Mouse (Mus musculus) forebrain, embryonic 15.5 days (tissue): Measurements from ENCODE around the gene Sfxn5. TPM values are rescaled to one million over a fixed set of nuclear protein-coding genes. Genes with fewer than 3 reads are reported as not detected.

ENCODE experiments used
- ATAC-seq: fragments of 200-750 bp; cut with Nextera tagmentation; replicated peaks from 2 replicates; pipeline ENCODE4 v1.8.0; 2017; ENCODE audit warnings: mild to moderate bottlenecking, moderate TSS enrichment, moderate library complexity
- H3K27ac ChIP-seq: fragments of 300-500 bp; sonication (generic); replicated peaks from 2 replicates; pipeline ENCODE4 v1.5.1; 2015; ENCODE audit warnings: mild to moderate bottlenecking, inconsistent platforms
- H3K27me3 ChIP-seq: fragments of 300-500 bp; sonication (generic); 2 replicates; pipeline ENCODE4 v1.6.1; 2015; ENCODE audit warnings: inconsistent platforms
- H3K36me3 ChIP-seq: fragments of 300-500 bp; sonication (generic); 2 replicates; pipeline ENCODE4 v1.6.1; 2015; ENCODE audit warnings: mild to moderate bottlenecking, inconsistent platforms
- H3K4me1 ChIP-seq: fragments of 300-500 bp; sonication (generic); 2 replicates; pipeline ENCODE4 v1.6.1; 2015; ENCODE audit warnings: inconsistent platforms
- H3K4me2 ChIP-seq: fragments of 300-500 bp; sonication (generic); replicated peaks from 2 replicates; pipeline ENCODE4 v1.6.1; 2015; ENCODE audit warnings: mild to moderate bottlenecking, inconsistent platforms
- H3K4me3 ChIP-seq: fragments of 300-500 bp; sonication (generic); 2 replicates; pipeline ENCODE4 v1.5.1; 2015; ENCODE audit warnings: mild to moderate bottlenecking, inconsistent platforms
- H3K9ac ChIP-seq: fragments of 300-500 bp; sonication (generic); replicated peaks from 2 replicates; pipeline ENCODE4 v1.6.1; 2015; ENCODE audit warnings: mild to moderate bottlenecking, inconsistent platforms
- H3K9me3 ChIP-seq: fragments of 300-500 bp; sonication (generic); 2 replicates; pipeline ENCODE4 v1.6.1; 2016; ENCODE audit warnings: inconsistent platforms
- WGBS: fragments of 180-500 bp; shearing (Covaris S2); methylation state at CpG from one replicate; pipeline ENCODE4 v1.1.7; 2015; ENCODE audit warnings: mixed read lengths; 5-methylcytosine and 5-hydroxymethylcytosine counted together
- polyA plus RNA-seq: library from polyadenylated mRNA; unstranded; fragments of >200 nt; fragmentation: Nextera tagmentation; extraction: Ambion mirVana; gene quantifications from 2 replicates; pipeline ENCODE4 v1.2.1, GENCODE M21; 2015

Gene Sfxn5
- polyA plus RNA-seq, 1 experiment from 2014 or later: 24.2 TPM

DNA sequence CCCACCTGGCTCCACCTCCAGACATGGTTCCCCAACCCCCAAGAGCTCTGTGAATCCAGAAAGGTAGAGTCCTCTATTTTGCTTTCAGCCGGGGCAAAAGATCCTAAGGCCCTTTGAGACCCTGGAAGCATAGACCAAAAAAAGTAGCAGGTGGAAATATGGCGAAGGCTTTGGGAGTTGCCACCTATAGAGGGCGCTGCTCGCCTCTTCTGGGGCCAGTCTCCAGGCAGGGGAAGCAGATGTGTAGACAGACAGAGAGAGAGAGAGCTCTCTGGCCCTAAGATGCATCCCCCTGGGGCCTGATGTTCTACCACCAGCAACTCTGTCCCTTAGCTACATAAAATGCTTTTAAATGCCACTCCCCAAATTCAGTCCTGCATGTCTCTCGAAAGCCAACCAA is 96.2 kb downstream of the Sfxn5 start:
- Histone ChIP-seq H3K9me3 (no peaks in the 10 kb centered on the region), H3K4me3 (no peak overlapping the region), H3K4me1 (peaks cover 46% of the 10 kb centered on the region), H3K36me3 (no peaks in the 10 kb centered on the region), H3K9ac (no peak overlapping the region), H3K27ac (peak overlapping the region; percentile 83; the same call in 1 of the 2 replicates), H3K27me3 (no peaks in the 10 kb centered on the region), H3K4me2 (no peak overlapping the region)
- WGBS: 40% methylated on average over 5 of the region's 5 CpGs
- ATAC-seq: no peak

DNA sequence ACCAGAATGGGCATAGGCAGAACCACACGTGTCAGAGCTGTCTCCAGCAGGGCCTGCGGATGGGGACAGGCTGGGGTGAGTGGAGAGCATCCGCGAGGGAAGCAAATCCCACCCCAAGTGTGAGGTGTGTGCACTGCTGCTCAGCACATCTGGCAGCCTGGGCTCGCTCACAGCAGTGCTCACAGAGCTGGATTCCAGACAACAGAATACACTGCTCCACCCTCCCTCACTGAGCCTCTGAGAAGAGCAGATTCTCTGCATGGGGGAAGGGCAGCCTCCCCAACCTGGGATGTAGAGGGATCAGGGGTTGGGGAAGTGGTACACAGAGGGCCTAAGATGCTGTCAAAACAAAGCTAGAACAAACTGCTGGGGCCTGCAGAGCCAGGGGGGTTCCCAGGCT is 98.4 kb downstream of the Sfxn5 start:
- no peak overlapping the region for H3K4me3 ChIP-seq
- H3K27me3 ChIP-seq: no peaks in the 10 kb centered on the region
- no peak overlapping the region for H3K9ac ChIP-seq
- no peak overlapping the region for H3K27ac ChIP-seq
- 33% methylated on average over 5 of the region's 5 CpGs for WGBS
- H3K36me3 ChIP-seq: no peaks in the 10 kb centered on the region
- no peaks in the 10 kb centered on the region for H3K9me3 ChIP-seq
- H3K4me2 ChIP-seq: no peak overlapping the region
- ATAC-seq: no peak
- H3K4me1 ChIP-seq: peaks cover 52% of the 10 kb centered on the region

DNA sequence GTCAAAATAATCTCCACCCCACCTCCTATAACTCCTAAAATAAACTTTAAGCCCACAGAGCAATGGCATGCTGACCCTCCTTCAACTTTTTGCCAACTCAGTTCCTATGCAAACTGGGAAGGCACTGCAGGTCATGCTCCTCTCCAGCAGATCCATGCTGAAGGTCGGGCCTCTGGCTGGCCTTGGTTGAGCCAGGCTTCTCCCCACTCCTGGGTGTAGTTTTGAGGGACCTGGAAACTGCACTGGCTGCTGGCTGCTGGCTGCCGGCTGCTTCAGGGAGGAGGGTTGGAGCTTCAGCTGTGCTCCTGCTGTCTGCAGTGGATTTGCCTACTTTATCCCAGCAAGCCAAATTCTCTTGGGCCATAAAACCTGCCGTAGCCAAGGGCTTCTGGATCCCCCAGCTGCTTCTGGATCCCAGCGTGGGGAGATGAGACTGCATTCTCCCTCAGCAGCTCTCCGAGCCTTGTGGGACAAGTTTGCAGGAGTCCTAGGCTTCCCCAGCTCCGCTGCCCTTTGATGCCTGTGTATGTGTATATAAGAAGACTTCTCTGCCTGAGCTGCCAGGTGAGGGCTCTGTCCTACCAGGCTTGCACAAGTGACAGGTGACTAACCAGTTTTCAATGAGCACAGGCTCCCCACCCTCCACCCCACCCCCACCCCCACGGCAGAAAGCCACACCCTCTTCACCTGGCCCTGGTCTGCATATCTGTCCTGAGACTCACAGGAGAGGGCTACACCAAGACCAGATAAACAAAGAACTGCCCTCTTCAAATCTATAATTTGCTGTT is 100.2 kb downstream of the Sfxn5 start:
- no peak for ATAC-seq
- H3K9me3 ChIP-seq: no peaks in the 10 kb centered on the region
- no peak overlapping the region for H3K4me3 ChIP-seq
- peaks cover 39% of the 10 kb centered on the region for H3K4me1 ChIP-seq
- WGBS: 44% methylated on average over 7 of the region's 7 CpGs
- no peak overlapping the region for H3K9ac ChIP-seq
- no peak overlapping the region for H3K27ac ChIP-seq
- H3K36me3 ChIP-seq: no peaks in the 10 kb centered on the region
- H3K27me3 ChIP-seq: no peaks in the 10 kb centered on the region
- H3K4me2 ChIP-seq: no peak overlapping the region

DNA sequence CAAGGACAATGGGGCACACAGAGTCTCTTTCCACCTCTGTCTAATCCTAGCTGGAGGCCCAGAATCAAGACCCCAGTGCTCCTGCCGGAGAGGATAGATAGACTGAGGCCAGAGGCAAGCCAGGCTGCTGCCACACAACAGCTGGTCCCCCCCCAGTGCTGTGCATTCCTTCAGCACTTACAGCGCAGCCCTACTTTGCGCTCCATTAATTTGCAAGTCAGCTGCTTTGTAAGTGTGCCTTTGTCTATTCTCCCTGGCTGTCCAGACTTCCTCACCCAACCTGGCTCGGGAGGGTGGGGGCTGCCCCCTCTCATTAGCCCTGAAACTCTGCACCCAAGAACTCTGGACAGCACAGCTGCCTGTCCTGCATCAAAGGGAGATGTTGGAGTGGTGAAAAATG is 101.2 kb downstream of the Sfxn5 start:
- Histone ChIP-seq H3K9me3 (no peaks in the 10 kb centered on the region), H3K4me1 (peaks cover 29% of the 10 kb centered on the region), H3K4me2 (no peak overlapping the region), H3K36me3 (no peaks in the 10 kb centered on the region), H3K4me3 (no peak overlapping the region), H3K27me3 (no peaks in the 10 kb centered on the region), H3K9ac (no peak overlapping the region), H3K27ac (no peak overlapping the region)
- 22% methylated on average over 4 of the region's 4 CpGs for WGBS
- 0 out of 2 replicates have a peak, but pooled peaks have one; percentile 21 for ATAC-seq

DNA sequence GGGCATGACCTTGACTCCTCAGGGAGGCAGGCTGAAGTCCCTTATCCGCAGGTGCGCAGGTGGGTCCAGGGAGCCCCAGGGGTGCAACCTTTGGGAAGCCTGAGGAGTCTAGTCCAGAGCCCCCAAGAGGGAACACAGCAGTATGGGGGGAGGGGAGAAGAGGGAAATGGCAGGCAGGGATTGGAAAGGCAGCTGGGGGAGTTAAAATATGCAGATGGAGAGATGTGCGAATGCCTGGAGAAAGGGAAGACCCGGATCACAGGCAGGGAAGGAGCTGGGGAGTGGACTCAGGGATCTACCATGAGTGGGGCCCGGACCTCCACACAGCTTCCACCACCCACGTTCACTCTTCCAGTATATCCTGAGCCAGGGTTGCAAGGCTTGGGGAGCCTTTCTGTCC is 101.8 kb downstream of the Sfxn5 start:
- H3K36me3 ChIP-seq: no peaks in the 10 kb centered on the region
- 27% methylated on average over 6 of the region's 6 CpGs for WGBS
- no peaks in the 10 kb centered on the region for H3K27me3 ChIP-seq
- no peak overlapping the region for H3K9ac ChIP-seq
- H3K27ac ChIP-seq: no peak overlapping the region
- H3K9me3 ChIP-seq: no peaks in the 10 kb centered on the region
- H3K4me2 ChIP-seq: no peak overlapping the region
- peaks cover 29% of the 10 kb centered on the region for H3K4me1 ChIP-seq
- ATAC-seq: peak; percentile 55
- H3K4me3 ChIP-seq: no peak overlapping the region

DNA sequence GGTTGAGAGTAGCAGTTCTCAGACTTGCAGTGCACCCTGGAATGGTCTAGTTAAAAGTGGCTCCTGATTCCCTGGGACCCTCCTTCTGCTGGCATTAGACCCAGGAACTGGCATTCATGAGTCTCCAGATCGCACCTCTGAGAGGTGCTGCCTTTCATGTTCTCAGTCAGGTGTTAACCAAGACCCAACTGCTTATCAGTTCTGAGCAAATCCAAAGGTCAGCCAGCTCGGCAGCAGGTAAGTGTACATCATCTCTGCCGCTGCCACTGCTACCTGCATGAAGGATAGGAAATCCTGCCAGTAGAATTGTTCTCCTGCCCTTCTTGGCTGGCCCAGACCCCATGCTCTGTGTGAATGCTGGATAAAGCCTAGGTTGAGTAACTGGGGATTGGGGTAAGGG is 102.5 kb downstream of the Sfxn5 start:
- no peaks in the 10 kb centered on the region for H3K27me3 ChIP-seq
- H3K36me3 ChIP-seq: no peaks in the 10 kb centered on the region
- no peak overlapping the region for H3K9ac ChIP-seq
- H3K4me3 ChIP-seq: no peak overlapping the region
- no peak for ATAC-seq
- H3K4me2 ChIP-seq: no peak overlapping the region
- H3K4me1 ChIP-seq: peaks cover 28% of the 10 kb centered on the region
- H3K9me3 ChIP-seq: no peaks in the 10 kb centered on the region
- no peak overlapping the region for H3K27ac ChIP-seq
- WGBS: 73% methylated on average over 3 of the region's 3 CpGs

DNA sequence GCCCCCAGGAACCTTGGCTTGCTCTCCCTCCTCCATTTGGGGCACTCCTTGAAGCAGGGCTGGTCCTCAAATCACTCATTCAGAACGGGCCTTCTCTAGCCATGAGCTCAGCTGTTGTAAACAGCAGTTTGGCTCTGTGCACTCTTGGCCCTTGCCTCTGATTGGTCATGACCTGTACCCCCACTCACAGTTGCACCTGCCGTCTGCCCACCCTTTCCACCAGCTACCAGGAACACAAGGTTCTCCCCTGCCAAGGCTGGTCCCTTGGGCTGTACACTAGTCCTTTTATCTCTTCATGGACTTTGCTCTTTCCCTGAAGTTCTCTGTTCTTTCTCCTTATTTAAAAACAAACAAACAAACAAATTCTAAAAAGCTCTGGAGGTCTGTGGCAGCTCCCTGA is 105.7 kb downstream of the Sfxn5 start:
- Histone ChIP-seq H3K4me1 (peaks cover 45% of the 10 kb centered on the region), H3K27me3 (no peaks in the 10 kb centered on the region), H3K36me3 (no peaks in the 10 kb centered on the region), H3K27ac (no peak overlapping the region), H3K4me3 (no peak overlapping the region), H3K9me3 (no peaks in the 10 kb centered on the region), H3K4me2 (no peak overlapping the region), H3K9ac (no peak overlapping the region)
- no peak for ATAC-seq
- WGBS: 69% methylated on average over 2 of the region's 2 CpGs

DNA sequence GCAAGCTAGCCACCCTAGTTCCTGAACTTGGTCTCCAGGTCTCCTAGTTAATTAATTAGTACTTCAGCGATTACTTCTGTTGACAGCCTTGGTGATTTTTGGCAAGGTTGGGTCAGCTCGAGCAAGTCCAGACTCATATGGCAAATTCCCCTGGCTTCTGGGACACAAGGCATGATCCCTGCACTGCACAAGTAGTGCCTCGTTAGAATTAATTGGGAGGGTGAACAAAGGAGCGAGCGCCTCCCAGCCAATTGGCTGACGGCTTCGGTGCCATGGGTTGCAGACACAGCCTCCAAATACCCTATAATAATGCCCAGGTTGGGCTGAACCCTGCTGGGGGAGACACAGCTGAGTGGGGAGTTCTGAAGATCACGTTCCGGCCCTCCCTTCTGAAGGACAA is 106.7 kb downstream of the Sfxn5 start:
- Histone ChIP-seq H3K27ac (0 out of 2 replicates have a peak overlapping the region, but pooled peaks have one; percentile 13), H3K27me3 (no peaks in the 10 kb centered on the region), H3K9me3 (no peaks in the 10 kb centered on the region), H3K4me1 (peaks cover 38% of the 10 kb centered on the region), H3K4me2 (no peak overlapping the region), H3K9ac (no peak overlapping the region), H3K4me3 (no peak overlapping the region), H3K36me3 (no peaks in the 10 kb centered on the region)
- 0 out of 2 replicates have a peak, but pooled peaks have one; percentile 24 for ATAC-seq
- WGBS: 20% methylated on average over 9 of the region's 9 CpGs

DNA sequence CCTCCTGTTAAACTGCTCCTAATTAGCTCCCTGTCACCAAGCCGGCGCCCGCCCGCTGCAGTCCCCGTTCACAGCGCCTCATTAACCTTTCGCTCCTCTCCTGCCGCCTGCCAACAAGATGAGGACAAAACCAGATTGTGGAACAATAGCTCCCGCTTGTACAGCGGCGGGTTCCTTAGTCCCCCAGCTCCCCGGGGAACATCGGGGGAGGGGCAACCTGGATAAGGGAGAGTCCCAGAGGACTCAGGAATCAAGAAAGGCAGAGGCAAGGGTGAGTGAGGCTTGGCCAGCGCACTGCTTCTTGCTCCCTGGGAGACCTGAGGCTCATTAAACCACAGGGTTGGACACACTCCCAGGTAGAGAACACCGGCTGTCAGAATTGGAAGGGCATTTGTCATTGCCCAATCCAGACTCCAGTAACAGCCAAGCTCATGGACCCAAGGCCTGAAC is 108.8 kb downstream of the Sfxn5 start:
- H3K36me3 ChIP-seq: no peaks in the 10 kb centered on the region
- H3K27me3 ChIP-seq: no peaks in the 10 kb centered on the region
- H3K4me2 ChIP-seq: no peak overlapping the region
- H3K9me3 ChIP-seq: no peaks in the 10 kb centered on the region
- peak; percentile 24; the same call in 1 of the 2 replicates for ATAC-seq
- WGBS: 17% methylated on average over 15 of the region's 15 CpGs
- 0 out of 2 replicates have a peak overlapping the region, but pooled peaks have one; percentile 34 for H3K27ac ChIP-seq
- H3K4me3 ChIP-seq: no peak overlapping the region
- H3K4me1 ChIP-seq: peaks cover 40% of the 10 kb centered on the region
- H3K9ac ChIP-seq: no peak overlapping the region

DNA sequence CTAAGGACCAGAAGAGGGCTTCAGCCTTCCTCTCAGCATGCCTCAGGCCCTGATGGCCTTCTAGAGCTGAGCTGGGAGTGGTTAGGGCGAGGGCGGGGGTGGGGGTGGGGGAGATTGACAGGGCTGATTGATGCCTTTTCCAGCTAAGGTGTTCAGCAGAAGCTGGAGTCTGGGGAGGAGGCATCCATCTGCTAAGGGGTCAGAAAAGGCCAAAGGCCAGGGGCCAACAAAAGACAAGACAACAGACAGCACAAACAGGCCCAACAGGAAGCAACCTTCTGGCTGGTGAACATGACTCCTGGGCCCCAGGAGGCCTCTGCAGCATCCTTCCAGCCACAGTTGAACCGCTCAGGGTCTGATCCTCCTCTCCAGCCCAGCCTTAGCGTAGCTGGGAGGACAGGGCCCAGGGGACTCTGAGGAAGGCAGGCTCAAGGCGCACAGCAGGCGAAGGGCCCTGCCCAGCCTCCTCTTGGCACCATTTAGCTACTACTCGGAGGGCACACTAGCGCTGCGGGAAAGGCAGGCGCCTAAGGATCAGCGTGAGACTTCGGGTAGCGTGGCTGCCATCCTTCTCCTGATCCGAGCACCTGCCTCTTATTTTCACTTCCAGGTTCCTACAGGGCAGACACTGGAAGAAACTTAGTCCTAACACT is 109.6 kb downstream of the Sfxn5 start:
- 0 out of 2 replicates have a peak, but pooled peaks have one; percentile 11 for ATAC-seq
- no peaks in the 10 kb centered on the region for H3K27me3 ChIP-seq
- H3K27ac ChIP-seq: peak overlapping the region; percentile 34
- no peak overlapping the region for H3K4me2 ChIP-seq
- H3K4me1 ChIP-seq: peaks cover 49% of the 10 kb centered on the region
- 36% methylated on average over 14 of the region's 14 CpGs for WGBS
- no peak overlapping the region for H3K9ac ChIP-seq
- no peak overlapping the region for H3K4me3 ChIP-seq
- no peaks in the 10 kb centered on the region for H3K9me3 ChIP-seq
- H3K36me3 ChIP-seq: no peaks in the 10 kb centered on the region

DNA sequence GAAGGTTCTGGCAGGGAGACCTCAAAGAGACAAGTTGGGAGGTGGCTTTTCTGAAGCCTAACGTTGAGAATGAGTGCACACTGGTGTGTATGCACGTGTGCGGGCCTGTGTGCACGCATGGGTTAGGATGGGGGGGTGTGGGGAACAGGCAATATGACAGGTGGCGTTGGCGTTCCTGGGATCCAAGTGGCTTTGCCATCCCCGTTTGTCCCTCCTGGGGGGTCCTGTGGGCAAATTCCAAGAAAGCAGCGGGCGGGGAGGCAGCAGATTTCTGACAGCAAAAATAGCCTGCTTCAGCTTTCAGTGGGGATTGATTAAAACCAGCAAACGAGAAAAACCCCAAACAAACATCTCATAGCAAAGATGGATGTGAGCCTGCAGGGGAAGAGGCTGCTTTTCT is 110.7 kb downstream of the Sfxn5 start:
- Histone ChIP-seq H3K36me3 (no peaks in the 10 kb centered on the region), H3K9me3 (no peaks in the 10 kb centered on the region), H3K27ac (no peak overlapping the region), H3K4me1 (peaks cover 54% of the 10 kb centered on the region), H3K4me2 (no peak overlapping the region), H3K9ac (no peak overlapping the region), H3K27me3 (no peaks in the 10 kb centered on the region), H3K4me3 (no peak overlapping the region)
- 69% methylated on average over 10 of the region's 10 CpGs for WGBS
- no peak for ATAC-seq

DNA sequence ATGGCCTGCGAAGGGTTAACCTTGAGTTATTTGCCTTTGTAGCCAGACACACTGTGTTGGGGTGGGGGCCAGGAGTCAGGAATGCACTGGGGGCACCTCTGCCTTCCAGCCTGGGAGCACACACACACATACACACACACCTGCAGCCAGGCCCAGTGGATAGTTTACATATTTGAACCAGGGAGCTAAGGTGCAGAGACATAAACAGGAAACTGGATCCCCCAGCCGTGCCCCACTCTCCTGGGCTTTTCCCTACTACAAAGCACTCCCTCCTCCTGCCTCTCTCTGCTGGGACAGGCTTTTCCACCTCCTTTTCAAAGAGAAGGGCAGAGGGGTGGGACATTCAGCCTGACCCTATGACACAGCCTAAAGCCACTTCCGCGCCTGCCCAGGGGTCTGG is 112.3 kb downstream of the Sfxn5 start:
- Histone ChIP-seq H3K9ac (no peak overlapping the region), H3K4me2 (no peak overlapping the region), H3K9me3 (no peaks in the 10 kb centered on the region), H3K4me3 (no peak overlapping the region), H3K4me1 (peaks cover 54% of the 10 kb centered on the region), H3K27me3 (no peaks in the 10 kb centered on the region), H3K27ac (no peak overlapping the region), H3K36me3 (no peaks in the 10 kb centered on the region)
- no peak for ATAC-seq
- whole genome bisulfite sequencing: 52% methylated on average over 4 of the region's 4 CpGs
